Comparison of ENCODE assay signal across 16 mouse cellular contexts in the genomic region with DNA sequence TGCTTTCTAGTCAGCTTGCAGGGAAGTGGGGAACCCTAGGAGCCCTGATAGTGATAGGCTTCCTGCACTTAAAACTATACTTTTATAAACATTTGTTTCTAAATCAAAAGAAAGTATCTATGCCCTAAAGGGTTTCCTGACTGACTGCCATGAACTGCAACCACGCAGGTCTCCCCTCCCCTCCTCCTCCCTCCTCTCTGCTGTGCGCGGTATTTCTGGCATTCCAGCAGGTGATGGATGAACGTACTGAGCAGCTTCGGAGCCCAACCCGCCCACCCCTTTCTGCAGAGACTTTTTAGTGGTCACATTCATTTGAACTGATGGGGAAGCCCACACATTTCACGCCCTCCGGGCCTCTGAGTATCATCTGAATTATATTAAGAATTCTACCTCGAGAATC. TPM values are rescaled to one million over a fixed set of nuclear protein-coding genes. Genes with fewer than 3 reads are reported as not detected.
DNase-seq lines count a peak whose midpoint lies in the region; ATAC-seq and TF ChIP-seq lines count a peak whose summit lies in the region.
"Had no signal": no experiment of that assay in that cellular context is flagged by ENCODE, and none has a peak within 500 bp of the region (broad histone marks: within the 10 kb centered on the region; RNA-seq: fewer than 3 reads in every experiment).

No protein-coding gene starts in this region.

- H3K9me3 ChIP-seq in intestine, embryonic 14.5 days (ENCODE audit: control insufficient read depth, low read length), result no peaks in the 10 kb centered on the region
- no peaks in the 10 kb centered on the region for H3K9me3 ChIP-seq in intestine, embryonic 15.5 days
- H3K9me3 ChIP-seq in embryonic facial prominence, embryonic 11.5 days (replicated peaks; ENCODE audit: control insufficient read depth, low read length), result no peaks in the 10 kb centered on the region
- no peaks in the 10 kb centered on the region for H3K9me3 ChIP-seq in neural tube, embryonic 11.5 days (ENCODE audit: control insufficient read depth, low read length)
- H3K9me3 ChIP-seq: embryonic facial prominence, embryonic 15.5 days; forebrain, embryonic 12.5 days had no signal

- no peak overlapping the region for H3K4me3 ChIP-seq in intestine, embryonic 14.5 days (ENCODE audit: low read depth, low read length)
- H3K4me3 ChIP-seq in intestine, embryonic 15.5 days (replicated peaks), result no peak overlapping the region
- H3K4me3 ChIP-seq in embryonic facial prominence, embryonic 11.5 days (ENCODE audit: low read depth, low read length), result no peak overlapping the region
- no peak overlapping the region for H3K4me3 ChIP-seq in neural tube, embryonic 11.5 days (ENCODE audit: low read depth, low read length)
- no peak overlapping the region for H3K4me3 ChIP-seq in layer of hippocampus, adult 2 months
- H3K4me3 ChIP-seq: embryonic facial prominence, embryonic 15.5 days; forebrain, embryonic 12.5 days; gastrocnemius, adult 2 months had no signal

- no peak for TF ChIP-seq CTCF in layer of hippocampus, adult 2 months (conservative IDR thresholded peaks at IDR 0.05)

- peak; percentile 54 for DNase-seq in intestine, embryonic 14.5 days (ENCODE audit: low spot score)
- peak; percentile 45 for DNase-seq in R1 (ENCODE audit: low read depth, low spot score)
- DNase-seq in embryonic facial prominence, embryonic 11.5 days (ENCODE audit: low spot score), result peak; percentile 29
- DNase-seq in neural tube, embryonic 11.5 days (ENCODE audit: low spot score), result peak; percentile 54
- no peak for DNase-seq in urinary bladder, postnatal 14 days (ENCODE audit: low spot score)
- DNase-seq in layer of hippocampus, adult 2 months (ENCODE audit: low spot score in 2 of 2), result no peak
- DNase-seq in MN1 (ENCODE audit: low spot score), result no peak
- DNase-seq: cerebellum, adult 2 months; gastrocnemius, adult 2 months; lung, adult 2 months; right cerebral cortex, postnatal 14 days had no signal

- H3K27ac ChIP-seq in intestine, embryonic 14.5 days (ENCODE audit: low read depth), result no peak overlapping the region
- H3K27ac ChIP-seq in intestine, embryonic 15.5 days, result no peak overlapping the region
- H3K27ac ChIP-seq in embryonic facial prominence, embryonic 11.5 days (replicated peaks; ENCODE audit: low read depth, low read length), result no peak overlapping the region
- H3K27ac ChIP-seq in neural tube, embryonic 11.5 days (ENCODE audit: low read depth, low read length), result no peak overlapping the region
- no peak overlapping the region for H3K27ac ChIP-seq in layer of hippocampus, adult 2 months
- H3K27ac ChIP-seq: embryonic facial prominence, embryonic 15.5 days; forebrain, embryonic 12.5 days; gastrocnemius, adult 2 months had no signal

- no peak; the same call in 1 of the 2 replicates for ATAC-seq in intestine, embryonic 14.5 days (replicated peaks; ENCODE audit: low FRiP score, low TSS enrichment, low read depth)
- ATAC-seq in intestine, embryonic 15.5 days, result no peak
- ATAC-seq in embryonic facial prominence, embryonic 11.5 days (replicated peaks; ENCODE audit: insufficient number of reproducible peaks, low FRiP score, low TSS enrichment, low read depth), result no peak
- ATAC-seq in neural tube, embryonic 11.5 days (ENCODE audit: insufficient read depth, low FRiP score, low TSS enrichment), result no peak
- ATAC-seq: Patski had no signal

- H3K27me3 ChIP-seq in intestine, embryonic 14.5 days (replicated peaks; ENCODE audit: control insufficient read depth, insufficient read depth, low read length), result no peaks in the 10 kb centered on the region
- H3K27me3 ChIP-seq in intestine, embryonic 15.5 days (replicated peaks), result no peaks in the 10 kb centered on the region
- H3K27me3 ChIP-seq in embryonic facial prominence, embryonic 11.5 days (ENCODE audit: control insufficient read depth, insufficient read depth, low read length), result no peaks in the 10 kb centered on the region
- no peaks in the 10 kb centered on the region for H3K27me3 ChIP-seq in neural tube, embryonic 11.5 days (ENCODE audit: control insufficient read depth, insufficient read depth, low read length)
- H3K27me3 ChIP-seq: embryonic facial prominence, embryonic 15.5 days; forebrain, embryonic 12.5 days; Patski had no signal

- peaks cover 51% of the 10 kb centered on the region for H3K36me3 ChIP-seq in intestine, embryonic 14.5 days (ENCODE audit: control insufficient read depth, insufficient read depth, low read length)
- 0 out of 2 replicates have a peak, but pooled peaks cover 6% of the 10 kb centered on the region for H3K36me3 ChIP-seq in intestine, embryonic 15.5 days
- H3K36me3 ChIP-seq in embryonic facial prominence, embryonic 11.5 days (replicated peaks; ENCODE audit: control insufficient read depth, insufficient read depth, low read depth, low read length), result no peaks in the 10 kb centered on the region
- no peaks in the 10 kb centered on the region for H3K36me3 ChIP-seq in neural tube, embryonic 11.5 days (ENCODE audit: control insufficient read depth, insufficient read depth, low read length)

- WGBS in intestine, embryonic 14.5 days, result 16% methylated on average over 9 of the region's 9 CpGs
- WGBS in intestine, embryonic 15.5 days, result 32% methylated on average over 9 of the region's 9 CpGs
- 29% methylated on average over 9 of the region's 9 CpGs for WGBS in embryonic facial prominence, embryonic 11.5 days
- WGBS in neural tube, embryonic 11.5 days, result 19% methylated on average over 9 of the region's 9 CpGs

- no peak overlapping the region for H3K4me2 ChIP-seq in intestine, embryonic 14.5 days (ENCODE audit: low read length)
- no peak overlapping the region for H3K4me2 ChIP-seq in intestine, embryonic 15.5 days (replicated peaks)
- H3K4me2 ChIP-seq in embryonic facial prominence, embryonic 11.5 days (ENCODE audit: low read depth, low read length), result no peak overlapping the region
- H3K4me2 ChIP-seq in neural tube, embryonic 11.5 days (ENCODE audit: low read depth), result no peak overlapping the region
- H3K4me2 ChIP-seq: embryonic facial prominence, embryonic 15.5 days; forebrain, embryonic 12.5 days; heart, embryonic 11.5 days had no signal

- H3K4me1 ChIP-seq in intestine, embryonic 14.5 days (replicated peaks; ENCODE audit: control insufficient read depth, insufficient read depth, low read length), result no peaks in the 10 kb centered on the region
- no peaks in the 10 kb centered on the region for H3K4me1 ChIP-seq in intestine, embryonic 15.5 days (replicated peaks)
- H3K4me1 ChIP-seq in embryonic facial prominence, embryonic 11.5 days (ENCODE audit: control insufficient read depth, insufficient read depth, low read length), result no peaks in the 10 kb centered on the region
- no peaks in the 10 kb centered on the region for H3K4me1 ChIP-seq in neural tube, embryonic 11.5 days (ENCODE audit: control insufficient read depth, insufficient read depth, low read length)
- H3K4me1 ChIP-seq: forebrain, embryonic 12.5 days had no signal

- no peak overlapping the region for H3K9ac ChIP-seq in intestine, embryonic 14.5 days (ENCODE audit: low read length)
- no peak overlapping the region for H3K9ac ChIP-seq in intestine, embryonic 15.5 days
- H3K9ac ChIP-seq in embryonic facial prominence, embryonic 11.5 days (replicated peaks; ENCODE audit: low read length), result no peak overlapping the region
- no peak overlapping the region for H3K9ac ChIP-seq in neural tube, embryonic 11.5 days (ENCODE audit: low read length)
- H3K9ac ChIP-seq: embryonic facial prominence, embryonic 15.5 days; forebrain, embryonic 12.5 days had no signal

RNA-seq across cellular contexts. Expression of gene Wdsub1, which starts 53.9 kb away (rescaled TPM):
- polyA plus RNA-seq in intestine, embryonic 14.5 days (2014; fragmentation: Nextera tagmentation; extraction: Ambion mirVana), result 32.8 and 40.7 TPM in 2 replicates
- polyA plus RNA-seq in intestine, embryonic 15.5 days (2015; fragmentation: Nextera tagmentation; extraction: Ambion mirVana), result 33.3 and 33.9 TPM in 2 replicates
- polyA plus RNA-seq in embryonic facial prominence, embryonic 11.5 days (2014; fragmentation: Nextera tagmentation; extraction: Ambion mirVana), result 20.9 and 30.1 TPM in 2 replicates
- polyA plus RNA-seq in neural tube, embryonic 11.5 days (2014; fragmentation: Nextera tagmentation; extraction: Ambion mirVana), result 20.2 and 20.5 TPM in 2 replicates
- 10 to 100 TPM; 22.6 to 23.7 TPM for total RNA-seq in layer of hippocampus, adult 2 months (2021)

Comparison
In these comparisons a context has a peak if more than half of its experiments do, and no peak if none do; other contexts are left out.
1. DNase-seq: peak in intestine, embryonic 14.5 days (single experiment), R1 (single experiment), embryonic facial prominence, embryonic 11.5 days (single experiment) and neural tube, embryonic 11.5 days (single experiment); none in urinary bladder, postnatal 14 days (single experiment), layer of hippocampus, adult 2 months (0 of 2) and MN1 (single experiment).